Mouse (Mus musculus): ENCODE results near the gene Hacd1. TPM values are rescaled to one million over a fixed set of nuclear protein-coding genes. Genes with fewer than 3 reads are reported as not detected.
"Not testable (repeated sequence)": the region's sequence is repeated elsewhere in the genome, so short reads cannot be mapped to it uniquely, and the experiment has no call there.

Hacd1 gene
- polyA plus RNA-seq (2015; fragmentation: Nextera tagmentation; extraction: Ambion mirVana): 105 and 106 TPM in 2 replicates

DNA sequence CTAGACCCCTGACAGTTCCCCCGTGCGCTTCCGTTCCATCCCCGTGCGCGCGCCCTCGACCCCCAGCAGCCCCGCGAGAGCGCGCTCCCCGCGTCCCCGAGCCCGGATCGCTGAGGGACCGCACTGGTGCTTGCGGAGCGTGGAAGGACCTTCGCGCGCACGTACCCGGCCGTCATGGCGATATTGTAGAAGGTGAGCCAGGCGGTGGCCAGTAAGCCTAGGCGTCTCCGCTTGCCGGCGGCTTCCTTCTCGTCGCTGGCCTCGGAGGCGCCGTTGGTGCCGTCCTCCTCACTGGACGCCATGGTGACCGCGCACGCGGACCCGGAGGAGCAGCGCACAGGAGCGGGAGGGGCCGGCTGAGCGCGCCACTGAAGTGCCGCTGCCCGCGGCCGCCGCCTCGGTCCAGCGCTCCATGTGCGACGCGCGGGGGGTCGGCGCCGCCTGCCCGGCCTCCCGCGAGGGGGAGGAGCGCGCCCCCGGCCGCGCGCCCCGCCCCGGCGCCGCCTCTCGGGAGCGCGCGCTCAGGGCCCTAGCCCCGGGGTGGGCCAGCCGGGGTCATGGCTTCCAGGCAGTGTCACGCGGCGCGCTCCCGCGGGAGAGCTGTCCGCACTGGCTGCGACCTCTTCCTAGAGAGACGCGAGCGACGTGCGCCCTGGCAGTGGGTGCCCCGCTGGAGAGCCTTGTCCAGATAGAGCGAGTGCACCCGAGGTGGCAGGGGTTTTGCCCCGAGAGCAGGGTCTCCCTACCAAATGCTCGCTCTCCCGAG is at the start of gene Hacd1:
TSS of gene Hacd1 (minus strand) at position 570 of the 766 bp plus-strand sequence.
- Histone ChIP-seq H3K4me3 (ENCODE audit: low read depth, low read length) (peak within 1 kb of the TSS; percentile 83), H3K9ac (replicated peaks; ENCODE audit: low read depth) (peak within 1 kb of the TSS; percentile 48), H3K27ac (ENCODE audit: low read length) (peak within 1 kb of the TSS; percentile 80), H3K4me1 (ENCODE audit: insufficient read depth, low read depth, low read length) (no peaks in the 10 kb centered on the region), H3K27me3 (replicated peaks; ENCODE audit: insufficient read depth, low read length) (no peaks in the 10 kb centered on the region), H3K9me3 (ENCODE audit: low read length) (no peaks in the 10 kb centered on the region), H3K36me3 (ENCODE audit: insufficient read depth, low read length) (no peaks in the 10 kb centered on the region), H3K4me2 (replicated peaks; ENCODE audit: low read depth, low read length) (peak within 1 kb of the TSS; percentile 75)
- DNase-seq (ENCODE audit: low spot score): peak; percentile 81
- WGBS: under 1% methylated on average over 58 of the region's 101 CpGs
- TF ChIP-seq CTCF (IDR thresholded peaks at IDR 0.05): no peak
- no peak for TF ChIP-seq EP300 (IDR thresholded peaks at IDR 0.05)
- peak; percentile 89 for ATAC-seq

DNA sequence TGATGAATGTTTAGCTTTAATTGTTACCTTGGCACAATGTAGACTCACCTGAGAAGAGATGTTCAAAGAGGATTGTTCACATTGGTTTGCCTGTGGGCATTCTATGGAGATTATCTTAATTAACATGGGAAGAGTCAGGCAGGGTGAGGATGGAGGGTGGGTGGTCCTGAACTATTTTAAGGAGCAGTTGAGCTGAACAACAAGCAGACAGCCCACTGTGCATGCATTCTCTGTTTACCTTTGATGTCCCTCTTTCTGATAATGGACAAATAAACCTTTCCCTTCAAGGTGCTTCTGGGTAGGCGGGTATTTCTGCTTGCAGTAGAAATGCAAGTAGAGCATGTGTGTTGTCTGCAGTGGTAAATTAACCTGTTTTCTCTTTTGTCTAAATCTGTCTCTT is 48.0 kb upstream of the Hacd1 start:
- H3K4me1 ChIP-seq (ENCODE audit: insufficient read depth, low read depth, low read length): no peaks in the 10 kb centered on the region
- no peaks in the 10 kb centered on the region for H3K9me3 ChIP-seq (ENCODE audit: low read length)
- H3K27me3 ChIP-seq (replicated peaks; ENCODE audit: insufficient read depth, low read length): no peaks in the 10 kb centered on the region
- H3K4me2 ChIP-seq (replicated peaks; ENCODE audit: low read depth, low read length): no peak overlapping the region
- no peak overlapping the region for H3K9ac ChIP-seq (replicated peaks; ENCODE audit: low read depth)
- ATAC-seq (no peak), DNase-seq (ENCODE audit: low spot score) (no peak)
- H3K27ac ChIP-seq (ENCODE audit: low read length): no peak overlapping the region
- 96% methylated on average over 1 of the region's 1 CpGs for WGBS
- H3K36me3 ChIP-seq (ENCODE audit: insufficient read depth, low read length): no peaks in the 10 kb centered on the region
- H3K4me3 ChIP-seq (ENCODE audit: low read depth, low read length): no peak overlapping the region
- no peak for TF ChIP-seq EP300 (IDR thresholded peaks at IDR 0.05)
- TF ChIP-seq CTCF (IDR thresholded peaks at IDR 0.05): no peak

DNA sequence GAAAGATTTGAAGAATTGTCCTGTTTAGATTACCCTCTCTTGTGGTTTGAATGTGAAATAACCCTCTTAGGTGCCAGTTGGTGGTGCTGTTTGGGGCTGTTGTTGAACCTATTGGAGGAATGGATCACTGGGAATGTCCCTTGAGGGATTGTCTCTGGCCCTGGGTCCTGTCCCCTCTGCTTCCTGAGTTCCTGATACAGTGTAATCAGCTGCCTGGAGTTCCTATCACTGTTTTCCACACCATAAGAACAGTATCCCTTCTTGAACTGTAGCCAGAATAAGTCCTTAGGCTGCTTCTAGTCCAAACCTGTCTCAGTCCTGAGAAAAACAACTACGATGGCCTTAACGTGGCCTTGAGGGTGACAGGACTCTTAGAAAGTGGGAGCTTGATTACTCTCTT is 46.7 kb upstream of the Hacd1 start:
- TF ChIP-seq EP300 (IDR thresholded peaks at IDR 0.05) (no peak), CTCF (IDR thresholded peaks at IDR 0.05) (no peak)
- WGBS: 68% methylated on average over 2 of the region's 2 CpGs
- H3K27me3 ChIP-seq (replicated peaks; ENCODE audit: insufficient read depth, low read length): no peaks in the 10 kb centered on the region
- no peaks in the 10 kb centered on the region for H3K4me1 ChIP-seq (ENCODE audit: insufficient read depth, low read depth, low read length)
- ATAC-seq (no peak), DNase-seq (ENCODE audit: low spot score) (no peak)
- H3K27ac ChIP-seq (ENCODE audit: low read length): no peak overlapping the region
- no peak overlapping the region for H3K4me2 ChIP-seq (replicated peaks; ENCODE audit: low read depth, low read length)
- no peak overlapping the region for H3K4me3 ChIP-seq (ENCODE audit: low read depth, low read length)
- no peak overlapping the region for H3K9ac ChIP-seq (replicated peaks; ENCODE audit: low read depth)
- no peaks in the 10 kb centered on the region for H3K9me3 ChIP-seq (ENCODE audit: low read length)
- H3K36me3 ChIP-seq (ENCODE audit: insufficient read depth, low read length): no peaks in the 10 kb centered on the region

DNA sequence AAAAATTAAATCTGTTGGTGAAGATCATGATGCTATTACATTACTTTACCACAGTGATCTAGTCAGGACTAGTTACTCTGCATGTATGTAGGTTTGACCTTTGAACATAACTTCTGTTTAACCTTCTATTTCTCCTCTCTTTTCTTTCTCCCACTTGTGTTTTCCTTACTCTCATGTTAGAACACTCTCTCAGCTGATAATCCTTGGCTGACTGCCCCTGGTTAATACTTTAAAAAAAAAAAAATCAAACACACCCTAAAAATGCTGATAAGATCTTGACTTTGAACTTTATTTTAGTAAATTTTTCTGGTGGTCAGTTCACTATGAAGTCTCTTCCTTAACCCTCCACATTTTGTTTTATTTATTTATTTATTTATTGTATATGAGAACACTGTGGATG is 44.6 kb upstream of the Hacd1 start:
- Histone ChIP-seq H3K4me2 (replicated peaks; ENCODE audit: low read depth, low read length) (no peak overlapping the region), H3K27ac (ENCODE audit: low read length) (no peak overlapping the region), H3K36me3 (ENCODE audit: insufficient read depth, low read length) (no peaks in the 10 kb centered on the region), H3K9me3 (ENCODE audit: low read length) (no peaks in the 10 kb centered on the region), H3K9ac (replicated peaks; ENCODE audit: low read depth) (no peak overlapping the region), H3K4me3 (ENCODE audit: low read depth, low read length) (no peak overlapping the region), H3K4me1 (ENCODE audit: insufficient read depth, low read depth, low read length) (no peaks in the 10 kb centered on the region), H3K27me3 (replicated peaks; ENCODE audit: insufficient read depth, low read length) (no peaks in the 10 kb centered on the region)
- no peak for TF ChIP-seq CTCF (IDR thresholded peaks at IDR 0.05)
- TF ChIP-seq EP300 (IDR thresholded peaks at IDR 0.05): no peak
- DNase-seq (ENCODE audit: low spot score) (no peak), ATAC-seq (no peak)

DNA sequence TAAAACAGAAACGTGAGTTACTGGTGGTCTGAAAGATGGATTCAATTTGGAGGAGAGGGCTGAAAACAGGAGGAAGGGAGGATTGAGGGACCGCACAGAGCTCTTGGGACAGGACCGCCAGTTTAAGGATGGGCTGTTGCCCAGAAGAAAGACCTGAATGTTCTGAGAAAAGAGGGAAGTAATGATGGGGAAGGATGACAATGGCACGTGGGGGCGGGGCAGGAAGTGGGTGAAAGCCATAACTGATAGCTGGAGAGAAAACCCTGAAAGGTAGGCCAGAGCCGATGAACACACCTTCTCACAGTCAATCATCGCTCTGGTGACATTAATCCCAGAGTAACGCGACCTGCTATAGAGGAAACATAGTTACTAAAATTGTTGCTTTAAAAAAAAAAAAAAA is 22.6 kb upstream of the Hacd1 start:
- not testable (repeated sequence) for H3K36me3 ChIP-seq (ENCODE audit: insufficient read depth, low read length); H3K27me3 ChIP-seq (replicated peaks; ENCODE audit: insufficient read depth, low read length); H3K4me3 ChIP-seq (ENCODE audit: low read depth, low read length); H3K27ac ChIP-seq (ENCODE audit: low read length); DNase-seq (ENCODE audit: low spot score); H3K4me2 ChIP-seq (replicated peaks; ENCODE audit: low read depth, low read length); H3K9ac ChIP-seq (replicated peaks; ENCODE audit: low read depth); ATAC-seq; H3K4me1 ChIP-seq (ENCODE audit: insufficient read depth, low read depth, low read length); H3K9me3 ChIP-seq (ENCODE audit: low read length)
- 86% methylated on average over 8 of the region's 9 CpGs for WGBS

DNA sequence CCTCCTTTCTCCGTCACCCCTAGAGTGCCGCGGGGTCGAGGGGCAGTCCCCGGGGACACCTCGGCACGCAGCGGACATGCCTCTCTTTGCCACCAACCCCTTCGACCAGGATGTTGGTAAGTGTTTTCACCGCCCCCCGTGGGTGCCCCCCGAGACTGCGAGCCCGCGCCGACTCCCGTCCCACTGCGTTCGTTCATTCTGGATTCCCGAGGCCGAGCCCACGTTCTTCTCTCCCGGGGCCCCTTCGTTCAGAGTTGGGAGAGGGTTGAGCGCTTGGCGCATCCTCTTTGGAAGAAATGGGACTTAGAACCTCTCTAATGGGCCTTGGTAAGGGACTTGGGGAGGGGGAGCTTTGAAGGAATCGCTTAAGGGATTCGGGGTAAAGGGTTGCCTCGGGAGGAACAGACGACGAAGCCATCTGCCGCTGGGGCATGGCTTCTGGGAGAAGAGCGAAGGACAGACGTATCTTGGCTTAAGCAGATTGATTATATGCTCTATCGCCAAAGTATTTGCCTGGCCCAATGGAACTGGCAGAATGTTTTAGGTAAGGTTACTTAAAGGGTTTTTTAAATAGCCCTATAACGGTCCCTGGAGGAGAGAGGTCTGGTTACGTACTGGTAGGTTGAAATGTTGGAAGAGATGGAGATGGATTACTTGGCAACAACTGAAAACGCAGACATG is 18.4 kb upstream of the Hacd1 start:
- peaks cover 13% of the 10 kb centered on the region; the same call in 1 of the 2 replicates for H3K4me1 ChIP-seq (ENCODE audit: insufficient read depth, low read depth, low read length)
- peak overlapping the region; percentile 98 for H3K27ac ChIP-seq (ENCODE audit: low read length)
- no peaks in the 10 kb centered on the region for H3K9me3 ChIP-seq (ENCODE audit: low read length)
- WGBS: under 1% methylated on average over 38 of the region's 38 CpGs
- ATAC-seq (no peak), DNase-seq (ENCODE audit: low spot score) (peak; percentile 35)
- peak overlapping the region; percentile 96 for H3K9ac ChIP-seq (replicated peaks; ENCODE audit: low read depth)
- H3K4me2 ChIP-seq (replicated peaks; ENCODE audit: low read depth, low read length): peak overlapping the region; percentile 76
- no peaks in the 10 kb centered on the region for H3K27me3 ChIP-seq (replicated peaks; ENCODE audit: insufficient read depth, low read length)
- TF ChIP-seq CTCF (IDR thresholded peaks at IDR 0.05) (no peak), EP300 (IDR thresholded peaks at IDR 0.05) (no peak)
- peak overlapping the region; percentile 90 for H3K4me3 ChIP-seq (ENCODE audit: low read depth, low read length)
- H3K36me3 ChIP-seq (ENCODE audit: insufficient read depth, low read length): no peaks in the 10 kb centered on the region
